Mouse (Mus musculus) thymus, postnatal 36 days (tissue): Measurements from ENCODE around the gene Ralgps1.

Source experiments
- DNase-seq, 2 experiments: peaks; one replicate each; pipeline ENCODE4 v3.0.0; 2022; ENCODE audit warnings: mixed read lengths in 2 of 2

Ralgps1 gene

GRCm38 (mm10) chr2:33170777-33171565 is 200.3 kb downstream of the Ralgps1 start:
- no peak for DNase-seq

DNA sequence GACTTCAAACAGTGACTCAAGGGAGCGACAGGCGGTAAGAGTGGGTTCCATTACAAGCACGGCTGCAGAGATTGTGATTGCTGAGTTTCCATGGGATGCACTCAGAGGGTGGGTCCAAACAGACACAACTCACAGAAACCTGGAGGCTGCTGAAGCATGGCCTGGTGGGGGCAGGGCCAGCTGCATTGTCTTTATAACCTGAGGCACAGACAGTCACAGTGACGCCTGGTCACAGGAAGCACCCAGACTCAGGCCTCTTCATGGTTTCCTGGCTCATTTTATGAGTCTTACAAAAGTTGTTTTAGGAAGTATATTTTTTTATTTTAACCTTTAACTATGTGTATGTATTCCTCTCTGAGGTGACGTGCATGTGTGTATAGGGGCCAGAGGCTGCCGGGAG is 201.8 kb downstream of the Ralgps1 start:
- no peak for DNase-seq

DNA sequence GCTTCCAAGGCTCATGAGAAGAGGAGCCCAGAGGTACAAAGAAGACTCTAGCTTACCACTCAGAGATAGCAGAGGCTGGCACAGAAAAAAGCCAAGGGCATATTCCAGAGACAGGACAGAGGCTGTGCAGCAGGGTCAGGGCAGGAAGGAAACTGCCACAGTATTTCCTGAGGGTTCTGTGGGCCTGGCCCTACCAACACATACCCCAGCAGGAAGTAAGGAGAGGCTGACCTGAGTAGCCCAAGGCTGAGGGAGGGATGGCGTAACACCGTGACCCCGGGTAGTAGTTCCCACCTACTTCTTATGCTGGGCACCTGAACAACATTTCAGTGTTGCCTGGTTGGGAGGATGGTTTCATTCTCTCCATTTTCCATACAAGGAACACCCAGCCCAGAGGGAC is 204.2 kb downstream of the Ralgps1 start:
- no peak for DNase-seq

DNA sequence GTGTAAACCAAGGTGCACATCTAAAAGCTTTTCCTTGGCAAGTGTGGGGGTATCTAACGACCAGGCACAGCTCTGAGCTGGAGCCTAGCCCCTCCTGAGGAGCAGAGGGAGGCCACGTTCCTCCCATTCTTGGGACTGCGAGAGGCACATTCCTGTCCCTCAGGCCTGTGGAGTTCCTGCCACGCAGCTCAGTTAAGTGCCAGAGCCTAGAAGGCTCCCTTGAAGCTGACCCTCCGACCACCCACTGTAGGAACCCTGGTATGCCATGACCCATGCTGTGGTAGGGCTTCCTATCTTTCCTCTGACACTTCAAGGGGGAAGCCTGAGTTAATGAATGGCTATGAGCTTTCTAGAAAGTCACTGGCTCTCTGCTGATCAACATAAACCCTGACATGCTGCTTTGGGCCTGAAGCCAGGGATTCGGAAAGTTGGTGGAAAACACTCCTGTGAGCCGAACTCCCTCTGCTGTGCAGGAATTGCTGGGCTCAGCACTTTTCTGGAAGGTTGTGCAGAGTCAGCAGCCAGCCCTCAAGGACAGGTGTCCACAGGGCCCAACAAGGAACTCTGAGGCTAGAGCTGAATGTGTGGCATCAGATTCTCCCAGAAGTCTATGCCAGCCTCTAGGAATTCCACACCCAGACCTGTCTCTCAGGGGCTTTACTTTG is 205.4 kb downstream of the Ralgps1 start:
- DNase-seq = no peak

- DNase-seq = no peak
These were observed 206.1 kb downstream of the Ralgps1 start for GRCm38 (mm10) chr2:33165229-33165628.

- DNase-seq = no peak
These were observed 206.6 kb downstream of the Ralgps1 start for GRCm38 (mm10) chr2:33164646-33165045.

DNA sequence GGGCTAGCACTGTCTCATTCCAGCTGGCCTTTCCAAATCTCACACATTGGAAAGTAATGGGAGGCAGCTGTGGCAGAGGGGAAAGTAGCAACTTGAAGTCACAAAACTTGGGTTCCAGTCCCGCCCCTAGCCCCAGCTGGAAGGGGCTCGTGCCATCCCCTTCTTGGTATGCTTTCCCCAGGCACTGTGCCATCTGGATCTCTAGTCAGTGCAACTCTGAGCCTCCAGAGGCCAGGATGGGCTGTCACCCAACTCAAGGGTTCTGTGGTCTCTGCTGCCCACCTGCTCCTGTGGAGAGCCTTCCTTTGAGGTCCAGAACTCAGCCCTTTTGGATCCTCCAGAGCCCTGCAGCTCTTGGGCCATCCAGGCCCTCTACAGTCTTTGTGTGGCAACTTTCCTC is 209.2 kb downstream of the Ralgps1 start:
- DNase-seq = no peak

GRCm38 (mm10) chr2:33160326-33160973 is 210.8 kb downstream of the Ralgps1 start:
- DNase-seq = no peak

DNA sequence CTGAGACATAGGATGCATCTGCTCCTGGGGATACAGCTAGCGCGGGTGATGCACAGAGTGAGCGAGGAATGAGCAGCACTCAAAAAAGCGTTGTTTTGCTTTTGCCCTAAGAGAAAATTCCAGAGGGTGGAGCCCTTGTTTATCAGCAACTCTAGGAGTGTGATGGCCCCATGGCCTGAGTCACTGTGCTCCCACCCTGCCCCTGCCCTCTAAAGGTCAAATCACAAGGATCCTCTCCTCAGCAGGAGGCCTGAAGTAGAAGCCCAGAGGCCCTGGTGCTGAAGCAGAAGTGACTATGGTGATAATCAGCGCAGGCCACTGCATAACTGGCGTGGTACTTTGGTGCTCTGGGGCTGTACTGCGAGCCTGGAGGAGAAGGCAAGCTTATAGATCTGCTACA is 211.7 kb downstream of the Ralgps1 start:
- no peak for DNase-seq

- no peak for DNase-seq
These were observed 212.4 kb downstream of the Ralgps1 start for GRCm38 (mm10) chr2:33158895-33159294.

- no peak for DNase-seq
These were observed 215.0 kb downstream of the Ralgps1 start for GRCm38 (mm10) chr2:33156283-33156781.

DNA sequence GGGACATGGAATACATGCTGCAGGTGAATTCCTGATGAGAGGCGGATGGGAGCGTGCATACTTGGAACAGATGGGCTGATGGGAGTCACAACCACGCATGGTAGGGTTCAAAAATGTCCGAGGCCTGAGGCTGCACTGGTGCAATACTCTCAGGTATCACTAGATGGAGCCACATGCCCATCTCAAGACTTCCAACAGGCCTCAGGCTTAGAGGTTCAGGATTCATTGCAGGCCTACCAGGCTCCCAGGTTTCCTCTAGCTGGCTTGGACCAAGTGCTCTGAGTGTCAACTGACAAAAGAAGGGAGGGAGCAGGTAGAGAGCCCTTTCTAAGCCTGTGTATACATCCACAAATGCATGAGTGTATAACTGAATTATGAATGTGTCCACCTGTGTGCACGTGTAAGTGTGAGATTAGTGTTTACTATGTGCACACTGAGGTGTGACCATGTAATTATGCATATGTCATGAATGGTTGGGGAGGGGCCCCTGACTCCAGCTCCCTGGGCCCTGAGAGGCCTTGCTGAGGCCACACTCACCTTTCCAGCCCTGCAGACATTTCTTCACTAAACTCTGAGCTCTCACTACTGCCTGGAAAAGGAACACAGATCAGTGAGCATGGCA is 216.4 kb downstream of the Ralgps1 start:
- peak; percentile 53 to 65 for DNase-seq

DNA sequence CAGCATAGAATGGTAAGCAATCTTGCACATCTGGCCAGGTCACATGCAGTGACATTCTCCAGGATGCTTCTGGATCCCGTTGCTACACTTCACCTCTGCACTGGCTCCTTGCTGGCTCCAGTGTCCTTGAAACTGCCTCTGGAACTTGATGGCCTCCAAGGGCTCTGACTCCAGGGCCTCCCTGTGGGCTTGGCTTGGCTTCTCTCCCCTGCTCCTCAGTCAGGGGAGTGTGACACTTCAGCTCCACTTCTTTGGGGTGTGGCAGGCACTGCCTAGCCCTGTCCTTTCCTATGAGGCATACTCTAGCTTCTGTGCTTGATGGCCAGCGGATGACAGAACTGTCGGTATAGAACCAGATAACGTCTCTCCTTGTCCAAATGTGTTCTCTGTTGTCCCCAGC is 224.3 kb downstream of the Ralgps1 start:
- no peak for DNase-seq

- no peak for DNase-seq
These were observed 228.0 kb downstream of the Ralgps1 start for GRCm38 (mm10) chr2:33143292-33143691.

GRCm38 (mm10) chr2:33138491-33138890 is 232.8 kb downstream of the Ralgps1 start:
- no peak for DNase-seq

DNA sequence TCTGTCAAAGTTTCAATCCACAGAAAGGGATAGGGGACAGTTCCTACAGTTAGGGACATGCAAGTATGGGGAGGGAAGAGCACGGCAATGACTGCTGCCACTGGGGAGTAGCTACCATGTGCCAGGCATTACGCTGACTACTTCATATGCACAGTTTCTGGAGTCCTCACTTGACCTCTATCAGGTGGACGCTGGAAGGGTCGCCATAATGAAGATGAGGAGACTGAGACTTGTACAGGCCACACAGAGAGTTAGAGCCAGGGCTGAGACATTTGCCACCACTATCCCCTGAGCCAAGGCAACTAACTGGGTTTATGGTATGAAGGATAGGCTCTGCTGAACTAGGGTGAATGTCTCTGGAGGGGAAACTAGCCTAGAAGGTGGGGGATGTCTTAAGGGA is 233.6 kb downstream of the Ralgps1 start:
- DNase-seq = no peak

DNA sequence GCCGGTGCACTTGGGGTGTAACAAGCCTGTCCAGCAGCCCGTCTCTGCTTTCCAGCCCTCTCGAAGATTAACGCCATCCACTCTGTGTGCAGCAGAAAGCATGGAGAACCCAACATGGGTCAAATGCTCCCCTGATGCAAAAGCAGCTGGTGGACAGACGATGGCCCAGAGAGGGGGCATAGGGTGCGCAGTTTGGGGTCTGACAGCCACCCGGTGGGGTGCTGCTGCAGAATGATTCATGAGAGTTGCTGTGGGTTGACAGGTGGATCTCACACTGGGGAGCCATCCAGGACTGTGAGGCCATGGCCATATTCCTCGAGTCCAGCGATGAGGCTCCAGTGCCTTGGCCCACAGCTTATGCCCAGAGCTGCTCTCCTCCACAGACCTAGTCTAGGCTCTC is 234.0 kb downstream of the Ralgps1 start:
- no peak for DNase-seq

- no peak for DNase-seq
These were observed 234.9 kb downstream of the Ralgps1 start for GRCm38 (mm10) chr2:33136366-33136765.

- no peak for DNase-seq
These were observed 236.4 kb downstream of the Ralgps1 start for GRCm38 (mm10) chr2:33134766-33135490.

GRCm38 (mm10) chr2:33132306-33132705 is 239.0 kb downstream of the Ralgps1 start:
- DNase-seq = peak in 1 of 2 experiments; percentile 29

DNA sequence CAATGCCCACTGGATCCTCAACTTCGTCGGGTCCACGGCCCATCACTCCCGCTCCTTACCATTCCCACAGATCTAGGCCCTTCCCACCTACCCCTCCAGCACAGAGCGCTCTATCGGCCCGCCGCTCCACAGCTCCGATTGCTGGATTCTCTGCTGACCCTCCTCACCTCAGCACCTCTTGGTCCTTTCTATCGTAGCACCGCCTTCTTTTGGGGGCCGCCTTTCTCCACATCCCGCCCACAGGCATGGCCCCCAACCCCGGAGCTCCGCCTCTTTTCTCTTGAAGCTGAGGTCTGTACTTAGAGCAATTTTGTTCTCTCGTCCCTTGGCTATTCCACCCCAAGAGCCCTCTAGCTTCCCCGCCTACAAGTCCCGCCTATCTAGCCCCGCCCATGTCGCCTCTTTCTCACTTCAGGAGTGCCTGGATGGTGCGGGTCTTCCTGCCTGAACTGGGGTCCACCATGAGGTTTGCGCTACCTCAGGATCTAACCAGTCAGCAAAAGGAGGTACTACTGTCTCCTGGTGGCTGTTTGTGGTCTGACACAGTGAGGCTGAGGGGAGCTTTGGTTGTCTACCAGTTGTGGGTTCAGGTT is 239.7 kb downstream of the Ralgps1 start, which contains the start of gene Garnl3:
Garnl3 (minus strand) TSS at position 155 of the 593 bp plus-strand sequence.
- DNase-seq = peak; percentile 68 to 73
